Mouse (Mus musculus): Measurements from ENCODE around the gene Exosc10.

Gene Exosc10

GRCm38 (mm10) chr4:148610631-148611364 lies 52.6 kb downstream of the Exosc10 start:
- DNase-seq, result no peak

DNA sequence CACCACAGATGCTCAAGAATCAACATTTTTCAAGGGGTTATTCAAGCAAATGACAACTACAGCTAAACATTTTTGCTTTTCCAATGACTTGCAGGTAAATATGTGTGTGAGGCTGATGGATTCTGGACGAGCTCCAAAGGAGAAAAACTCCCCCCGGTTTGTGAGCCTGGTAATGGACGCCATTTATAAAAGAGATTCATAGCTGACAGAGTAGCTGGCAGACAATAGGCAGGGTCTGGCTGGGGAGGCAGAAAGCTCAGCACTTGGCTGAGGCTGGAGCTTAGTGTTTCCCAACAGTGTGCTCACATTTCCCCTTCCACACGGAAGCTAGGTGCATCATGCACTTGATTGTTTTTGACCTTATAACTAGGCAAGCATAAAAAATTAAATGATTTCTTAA lies 54.3 kb downstream of the Exosc10 start:
- no peak for DNase-seq

DNA sequence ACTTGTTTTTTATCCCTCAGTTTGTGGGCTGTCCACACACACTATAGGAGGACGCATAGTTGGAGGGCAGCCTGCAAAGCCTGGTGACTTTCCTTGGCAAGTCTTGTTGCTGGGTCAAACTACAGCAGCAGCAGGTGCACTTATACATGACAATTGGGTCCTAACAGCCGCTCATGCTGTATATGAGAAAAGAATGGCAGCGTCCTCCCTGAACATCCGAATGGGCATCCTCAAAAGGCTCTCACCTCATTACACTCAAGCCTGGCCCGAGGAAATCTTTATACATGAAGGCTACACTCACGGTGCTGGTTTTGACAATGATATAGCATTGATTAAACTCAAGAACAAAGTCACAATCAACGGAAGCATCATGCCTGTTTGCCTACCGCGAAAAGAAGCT lies 55.5 kb downstream of the Exosc10 start:
- no peak for DNase-seq

DNA sequence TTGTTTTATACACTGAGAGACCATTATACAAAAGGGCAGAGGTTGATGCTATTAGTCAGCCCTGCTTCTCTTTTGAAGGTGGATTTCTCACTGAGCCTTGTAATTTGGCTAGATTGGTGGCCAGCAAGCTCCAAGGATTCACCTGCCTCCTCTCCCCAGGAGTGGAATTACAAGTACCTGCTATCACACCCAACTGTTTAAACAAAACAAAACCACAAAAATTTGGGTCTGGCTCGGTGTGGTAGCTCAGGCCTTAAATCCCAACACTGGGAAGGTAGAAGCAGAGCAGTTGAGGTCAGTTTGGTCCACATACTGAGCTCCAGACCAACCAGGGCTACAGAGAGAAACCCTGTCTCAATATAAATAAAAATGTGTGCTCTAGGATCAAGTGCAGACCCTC lies 61.6 kb downstream of the Exosc10 start:
- DNase-seq, result no peak

GRCm38 (mm10) chr4:148620718-148621117 lies 62.5 kb downstream of the Exosc10 start:
- DNase-seq, result no peak

- no peak for DNase-seq
These were observed 64.3 kb downstream of the Exosc10 start for GRCm38 (mm10) chr4:148622485-148622884.

GRCm38 (mm10) chr4:148623609-148624008 lies 65.4 kb downstream of the Exosc10 start:
- DNase-seq, result no peak

GRCm38 (mm10) chr4:148625010-148625409 lies 66.8 kb downstream of the Exosc10 start:
- DNase-seq, result no peak

- no peak for DNase-seq
These were observed 67.8 kb downstream of the Exosc10 start for GRCm38 (mm10) chr4:148625756-148626622.

DNA sequence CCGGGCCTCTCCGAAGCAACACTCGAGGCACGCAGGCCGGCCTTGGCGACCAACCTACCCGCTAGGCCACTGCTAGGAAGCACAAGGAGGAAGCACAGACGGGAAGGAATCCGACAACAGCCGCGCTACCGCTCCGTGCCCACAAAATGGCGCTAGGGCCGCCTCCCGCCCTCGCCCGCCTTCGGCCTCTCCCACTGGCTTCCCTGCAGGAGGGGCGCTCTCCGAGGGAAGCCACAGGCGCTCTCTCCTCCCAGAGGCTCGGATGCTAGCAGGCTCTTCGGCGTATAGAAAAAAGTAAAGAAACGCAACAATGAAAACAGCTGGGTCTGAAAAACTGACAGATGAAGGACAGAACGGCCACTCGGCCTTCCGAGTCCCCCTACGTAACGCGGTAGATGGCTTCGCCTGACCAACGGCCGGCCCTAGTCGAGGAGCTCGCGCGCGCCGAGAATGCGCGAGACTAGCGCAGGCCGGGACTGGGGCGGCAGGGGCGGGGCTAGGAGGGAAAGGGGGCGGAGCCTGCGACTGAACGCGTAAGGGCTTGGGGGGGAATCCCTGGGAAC lies 68.5 kb downstream of the Exosc10 start, which contains the start of gene Tardbp:
Gene Tardbp (minus strand): TSS at position 397 of the 563 bp plus-strand sequence.
- DNase-seq, result peak; percentile 94

- no peak for DNase-seq
These were observed 69.0 kb downstream of the Exosc10 start for GRCm38 (mm10) chr4:148627246-148627645.

Measured in right cerebral cortex, postnatal 25 days (tissue).